Mouse (Mus musculus): ENCODE data around the gene Ltbp2. TPM values are rescaled to one million over a fixed set of nuclear protein-coding genes. Genes with fewer than 3 reads are reported as not detected.
A peak's percentile ranks its signal among the peaks of the same experiment; 100 is the strongest.

Gene Ltbp2
- polyA plus RNA-seq, 1 experiment from 2014 or later, result 1.0 TPM

DNA sequence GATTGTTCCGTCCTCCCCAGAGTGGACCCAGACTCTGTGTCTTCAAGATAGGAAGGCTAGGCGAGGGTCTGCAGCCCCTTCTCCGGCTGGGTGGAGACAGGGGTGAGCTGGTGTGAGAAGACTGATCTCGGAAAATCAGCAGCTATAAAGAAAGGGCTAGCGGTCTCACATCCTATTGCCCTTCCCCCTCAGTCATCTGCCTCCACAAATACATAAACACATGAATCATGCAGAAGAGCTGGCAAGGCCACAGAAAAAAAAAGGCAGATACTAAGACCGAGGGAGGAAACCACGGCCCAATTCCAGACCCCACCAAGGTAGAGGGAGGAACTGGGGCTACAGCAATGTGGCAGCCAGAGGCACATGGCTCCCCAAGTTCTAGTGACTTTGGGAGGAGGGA lies 11.5 kb downstream of the Ltbp2 start:
- H3K4me3 ChIP-seq (ENCODE audit: low read depth, low read length), result no peak overlapping the region
- ATAC-seq (replicated peaks; ENCODE audit: low FRiP score, low TSS enrichment, low read depth), result no peak
- H3K36me3 ChIP-seq (ENCODE audit: control insufficient read depth, insufficient read depth, low read length), result no peaks in the 10 kb centered on the region
- H3K9ac ChIP-seq (ENCODE audit: low read length), result no peak overlapping the region
- H3K4me2 ChIP-seq (ENCODE audit: low read length), result no peak overlapping the region
- no peak overlapping the region for H3K27ac ChIP-seq (ENCODE audit: low read depth)
- no peaks in the 10 kb centered on the region for H3K27me3 ChIP-seq (replicated peaks; ENCODE audit: control insufficient read depth, insufficient read depth, low read length)
- DNase-seq (ENCODE audit: low spot score), result no peak
- no peaks in the 10 kb centered on the region for H3K9me3 ChIP-seq (ENCODE audit: control insufficient read depth, low read length)
- WGBS, result 30% methylated on average over 7 of the region's 7 CpGs
- H3K4me1 ChIP-seq (replicated peaks; ENCODE audit: control insufficient read depth, insufficient read depth, low read length), result 0 out of 2 replicates have a peak, but pooled peaks cover 3% of the 10 kb centered on the region

DNA sequence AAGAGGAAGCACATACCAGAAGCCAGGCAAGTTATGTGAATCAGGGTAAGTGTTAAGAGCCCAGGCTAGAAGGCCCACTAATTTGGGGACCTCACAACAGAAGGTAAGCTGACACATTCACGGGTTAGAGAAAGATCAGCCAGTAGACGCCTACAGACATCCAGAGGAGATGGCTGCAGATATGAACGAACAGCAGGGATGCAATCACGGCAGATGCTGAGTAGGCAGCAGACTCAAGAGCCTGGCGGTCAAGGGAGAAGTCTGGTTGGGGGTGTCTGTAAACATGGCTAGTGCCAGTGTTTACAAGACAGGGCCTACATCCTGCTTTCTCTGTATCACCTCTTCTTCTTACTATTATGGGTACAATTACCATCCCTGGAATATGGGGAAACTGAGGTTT lies 13.1 kb downstream of the Ltbp2 start:
- H3K4me1 ChIP-seq (replicated peaks; ENCODE audit: control insufficient read depth, insufficient read depth, low read length), result peaks cover 13% of the 10 kb centered on the region
- H3K4me2 ChIP-seq (ENCODE audit: low read length), result no peak overlapping the region
- H3K27ac ChIP-seq (ENCODE audit: low read depth), result no peak overlapping the region
- H3K27me3 ChIP-seq (replicated peaks; ENCODE audit: control insufficient read depth, insufficient read depth, low read length), result no peaks in the 10 kb centered on the region
- H3K9ac ChIP-seq (ENCODE audit: low read length), result no peak overlapping the region
- H3K4me3 ChIP-seq (ENCODE audit: low read depth, low read length), result no peak overlapping the region
- ATAC-seq (replicated peaks; ENCODE audit: low FRiP score, low TSS enrichment, low read depth) (no peak), DNase-seq (ENCODE audit: low spot score) (no peak)
- no peaks in the 10 kb centered on the region for H3K9me3 ChIP-seq (ENCODE audit: control insufficient read depth, low read length)
- WGBS, result 64% methylated on average over 5 of the region's 5 CpGs
- no peaks in the 10 kb centered on the region for H3K36me3 ChIP-seq (ENCODE audit: control insufficient read depth, insufficient read depth, low read length)

DNA sequence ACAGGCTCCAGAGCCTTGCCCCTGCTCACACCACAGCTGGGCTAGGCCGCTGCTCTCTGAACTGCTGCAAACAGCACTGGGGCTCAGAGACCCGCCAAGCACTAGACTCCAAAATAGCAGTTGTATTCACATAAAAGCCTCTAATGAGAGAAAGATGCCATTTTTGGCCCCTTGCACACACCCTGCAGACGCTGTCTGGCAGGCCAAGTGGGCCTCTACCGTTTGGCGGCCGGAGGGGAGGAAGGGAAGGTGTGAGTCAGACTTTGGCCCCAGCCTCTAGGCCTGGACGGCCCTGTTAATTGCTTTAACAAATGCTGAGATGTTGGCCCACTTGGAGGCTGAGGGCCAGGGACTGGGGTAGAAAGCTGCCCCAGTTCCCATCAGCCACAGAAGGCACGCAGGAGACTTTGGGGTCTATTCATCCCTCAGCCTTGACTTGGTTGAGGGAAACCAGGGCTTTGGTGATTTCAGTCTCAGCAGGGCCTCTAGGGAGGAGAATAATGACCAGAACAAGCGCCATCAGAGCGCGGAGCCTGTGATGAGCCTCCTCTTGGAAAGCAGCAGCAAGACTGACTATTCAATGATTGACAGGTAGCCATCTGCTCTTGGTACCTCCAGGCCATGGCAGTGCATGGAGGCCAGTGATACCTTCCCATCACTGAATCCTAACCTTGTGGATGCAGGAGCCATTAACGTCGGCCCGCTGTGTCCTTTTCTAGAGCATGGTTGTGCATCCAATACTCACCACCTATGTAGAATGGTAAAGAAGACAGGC lies 14.0 kb downstream of the Ltbp2 start:
- no peak overlapping the region for H3K4me2 ChIP-seq (ENCODE audit: low read length)
- DNase-seq (ENCODE audit: low spot score), result peak; percentile 48
- H3K4me1 ChIP-seq (replicated peaks; ENCODE audit: control insufficient read depth, insufficient read depth, low read length), result peaks cover 15% of the 10 kb centered on the region
- no peak for ATAC-seq (replicated peaks; ENCODE audit: low FRiP score, low TSS enrichment, low read depth)
- H3K9me3 ChIP-seq (ENCODE audit: control insufficient read depth, low read length), result no peaks in the 10 kb centered on the region
- H3K4me3 ChIP-seq (ENCODE audit: low read depth, low read length), result no peak overlapping the region
- no peaks in the 10 kb centered on the region for H3K36me3 ChIP-seq (ENCODE audit: control insufficient read depth, insufficient read depth, low read length)
- H3K9ac ChIP-seq (ENCODE audit: low read length), result no peak overlapping the region
- no peak overlapping the region for H3K27ac ChIP-seq (ENCODE audit: low read depth)
- 84% methylated on average over 14 of the region's 14 CpGs for WGBS
- no peaks in the 10 kb centered on the region for H3K27me3 ChIP-seq (replicated peaks; ENCODE audit: control insufficient read depth, insufficient read depth, low read length)

DNA sequence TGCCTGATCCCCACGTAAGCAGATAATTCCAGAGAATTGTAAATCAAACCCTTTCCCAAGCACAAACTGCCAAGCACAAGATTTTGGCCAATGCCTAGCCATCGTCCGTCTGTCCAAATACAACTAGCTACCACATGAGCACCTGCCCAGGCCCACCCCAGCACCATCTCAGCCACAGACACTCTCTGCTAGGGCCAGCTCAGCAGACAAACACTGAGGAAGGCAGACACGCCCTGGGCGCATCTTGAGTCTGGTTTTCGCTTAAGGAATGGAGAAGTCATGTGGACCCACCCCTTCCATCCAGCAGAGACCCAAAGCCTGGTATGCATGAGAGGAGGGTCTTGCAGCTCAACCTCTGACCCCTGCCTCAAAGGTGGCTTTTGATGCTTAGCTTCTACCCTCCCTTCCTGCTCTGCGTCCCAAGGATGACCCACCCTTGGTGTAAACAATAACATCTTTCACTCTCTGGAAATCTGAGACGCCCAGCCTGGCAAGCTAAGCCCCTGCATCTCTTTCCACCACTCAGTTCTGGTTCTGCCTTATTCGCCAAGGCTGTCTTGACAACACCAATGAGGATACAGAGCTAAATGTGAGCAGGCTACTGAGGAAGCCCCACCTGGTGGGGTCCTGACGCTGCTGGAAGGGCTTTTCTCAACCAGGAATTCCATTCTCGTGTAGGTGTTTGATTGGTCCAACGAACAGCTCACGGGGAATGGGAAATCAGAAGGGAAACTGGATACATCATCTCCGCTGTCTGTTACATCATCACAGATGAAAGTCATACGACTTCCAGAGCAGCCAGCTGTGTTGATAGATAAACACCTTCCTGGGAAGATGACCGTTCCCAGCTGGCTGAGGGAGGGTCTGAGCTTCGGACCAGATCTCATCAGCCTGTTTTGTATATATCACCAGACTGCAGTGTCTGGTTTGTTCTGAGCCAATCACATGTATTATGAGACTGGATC lies 17.9 kb downstream of the Ltbp2 start:
- 29% methylated on average over 17 of the region's 17 CpGs for WGBS
- DNase-seq (ENCODE audit: low spot score) (peak; percentile 52), ATAC-seq (replicated peaks; ENCODE audit: low FRiP score, low TSS enrichment, low read depth) (peak; percentile 79)
- peaks cover 13% of the 10 kb centered on the region for H3K4me1 ChIP-seq (replicated peaks; ENCODE audit: control insufficient read depth, insufficient read depth, low read length)
- no peak overlapping the region for H3K4me3 ChIP-seq (ENCODE audit: low read depth, low read length)
- H3K27ac ChIP-seq (ENCODE audit: low read depth), result peak overlapping the region; percentile 16; the same call in 1 of the 2 replicates
- peak overlapping the region; percentile 25; the same call in 1 of the 2 replicates for H3K4me2 ChIP-seq (ENCODE audit: low read length)
- no peaks in the 10 kb centered on the region for H3K27me3 ChIP-seq (replicated peaks; ENCODE audit: control insufficient read depth, insufficient read depth, low read length)
- H3K9ac ChIP-seq (ENCODE audit: low read length), result no peak overlapping the region
- H3K9me3 ChIP-seq (ENCODE audit: control insufficient read depth, low read length), result no peaks in the 10 kb centered on the region
- no peaks in the 10 kb centered on the region for H3K36me3 ChIP-seq (ENCODE audit: control insufficient read depth, insufficient read depth, low read length)

DNA sequence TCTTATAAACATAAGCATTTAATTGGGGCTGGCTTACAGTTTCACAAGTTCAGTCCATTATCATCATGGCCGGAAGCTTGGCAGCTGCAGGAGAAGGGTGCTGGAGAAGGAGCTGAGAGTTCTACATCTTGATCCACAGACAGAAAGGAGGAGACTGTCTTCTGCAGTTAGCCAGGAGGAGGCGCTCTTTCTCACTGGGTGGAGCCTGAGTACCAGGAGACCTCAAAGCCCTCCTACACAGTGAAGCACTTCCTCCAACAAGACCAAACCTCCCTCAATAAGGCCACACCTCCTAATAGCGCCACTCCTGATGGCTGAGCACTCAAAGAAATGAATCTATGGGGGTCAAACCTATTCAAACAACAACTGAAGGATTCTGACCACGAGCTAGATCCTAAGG lies 18.6 kb downstream of the Ltbp2 start:
- Histone ChIP-seq H3K9ac (ENCODE audit: low read length) (no peak overlapping the region), H3K4me1 (replicated peaks; ENCODE audit: control insufficient read depth, insufficient read depth, low read length) (peaks cover 13% of the 10 kb centered on the region), H3K4me2 (ENCODE audit: low read length) (no peak overlapping the region), H3K36me3 (ENCODE audit: control insufficient read depth, insufficient read depth, low read length) (no peaks in the 10 kb centered on the region), H3K4me3 (ENCODE audit: low read depth, low read length) (no peak overlapping the region), H3K27me3 (replicated peaks; ENCODE audit: control insufficient read depth, insufficient read depth, low read length) (no peaks in the 10 kb centered on the region), H3K27ac (ENCODE audit: low read depth) (no peak overlapping the region), H3K9me3 (ENCODE audit: control insufficient read depth, low read length) (no peaks in the 10 kb centered on the region)
- 57% methylated on average over 4 of the region's 4 CpGs for WGBS
- ATAC-seq (replicated peaks; ENCODE audit: low FRiP score, low TSS enrichment, low read depth) (no peak), DNase-seq (ENCODE audit: low spot score) (no peak)

- ATAC-seq (replicated peaks; ENCODE audit: low FRiP score, low TSS enrichment, low read depth), result no peak
- 82% methylated on average over 8 of the region's 8 CpGs for WGBS
Measured at GRCm38 (mm10) chr12:84856532-84856931, 19.8 kb downstream of the Ltbp2 start.

GRCm38 (mm10) chr12:84855084-84855625 lies 21.2 kb downstream of the Ltbp2 start:
- Histone ChIP-seq H3K4me2 (ENCODE audit: low read length) (no peak overlapping the region), H3K27ac (ENCODE audit: low read depth) (no peak overlapping the region), H3K9ac (ENCODE audit: low read length) (no peak overlapping the region), H3K36me3 (ENCODE audit: control insufficient read depth, insufficient read depth, low read length) (no peaks in the 10 kb centered on the region), H3K27me3 (replicated peaks; ENCODE audit: control insufficient read depth, insufficient read depth, low read length) (no peaks in the 10 kb centered on the region), H3K9me3 (ENCODE audit: control insufficient read depth, low read length) (no peaks in the 10 kb centered on the region), H3K4me1 (replicated peaks; ENCODE audit: control insufficient read depth, insufficient read depth, low read length) (peaks cover 21% of the 10 kb centered on the region), H3K4me3 (ENCODE audit: low read depth, low read length) (no peak overlapping the region)
- no peak for ATAC-seq (replicated peaks; ENCODE audit: low FRiP score, low TSS enrichment, low read depth)
- WGBS, result 77% methylated on average over 4 of the region's 4 CpGs
- no peak for DNase-seq (ENCODE audit: low spot score)

More at GRCm38 (mm10) chr12:84856532-84856931, 19.8 kb downstream of the Ltbp2 start:
- no peaks in the 10 kb centered on the region for H3K9me3 ChIP-seq (ENCODE audit: control insufficient read depth, low read length)
- no peaks in the 10 kb centered on the region for H3K36me3 ChIP-seq (ENCODE audit: control insufficient read depth, insufficient read depth, low read length)
- no peak overlapping the region for H3K4me3 ChIP-seq (ENCODE audit: low read depth, low read length)
- no peak for DNase-seq (ENCODE audit: low spot score)
- no peak overlapping the region for H3K4me2 ChIP-seq (ENCODE audit: low read length)
- H3K4me1 ChIP-seq (replicated peaks; ENCODE audit: control insufficient read depth, insufficient read depth, low read length), result peaks cover 16% of the 10 kb centered on the region
- H3K9ac ChIP-seq (ENCODE audit: low read length), result no peak overlapping the region
- no peak overlapping the region for H3K27ac ChIP-seq (ENCODE audit: low read depth)
- no peaks in the 10 kb centered on the region for H3K27me3 ChIP-seq (replicated peaks; ENCODE audit: control insufficient read depth, insufficient read depth, low read length)

GRCm38 (mm10) chr12:84854392-84855033 lies 21.8 kb downstream of the Ltbp2 start:
- Histone ChIP-seq H3K36me3 (ENCODE audit: control insufficient read depth, insufficient read depth, low read length) (no peaks in the 10 kb centered on the region), H3K9ac (ENCODE audit: low read length) (no peak overlapping the region), H3K4me2 (ENCODE audit: low read length) (no peak overlapping the region), H3K4me1 (replicated peaks; ENCODE audit: control insufficient read depth, insufficient read depth, low read length) (peaks cover 21% of the 10 kb centered on the region), H3K9me3 (ENCODE audit: control insufficient read depth, low read length) (no peaks in the 10 kb centered on the region), H3K27ac (ENCODE audit: low read depth) (no peak overlapping the region), H3K27me3 (replicated peaks; ENCODE audit: control insufficient read depth, insufficient read depth, low read length) (no peaks in the 10 kb centered on the region), H3K4me3 (ENCODE audit: low read depth, low read length) (no peak overlapping the region)
- ATAC-seq (replicated peaks; ENCODE audit: low FRiP score, low TSS enrichment, low read depth) (no peak), DNase-seq (ENCODE audit: low spot score) (no peak)
- 93% methylated on average over 4 of the region's 4 CpGs for WGBS
